Mouse (Mus musculus) ES-Bruce4 (cell line): ENCODE data around the gene Zscan2.

Experiments used
- CTCF ChIP-seq: IDR thresholded peaks from one replicate; pipeline ENCODE4 v1.8.1; 2011; ENCODE audit warnings: low read depth, low read length
- EP300 ChIP-seq: IDR thresholded peaks from 2 replicates; pipeline ENCODE4 v1.6.1; 2011; ENCODE audit warnings: low read depth, low read length; ENCODE audit not compliant: insufficient read depth
- POLR2A ChIP-seq: IDR thresholded peaks from one replicate; pipeline ENCODE4 v1.8.1; 2011; ENCODE audit warnings: low read length; ENCODE audit not compliant: insufficient read depth

GRCm38 (mm10) chr7:80843910-80844640 lies 16.6 kb upstream of the Zscan2 start:
- TF ChIP-seq CTCF (no peak), POLR2A (no peak), EP300 (peak; percentile 37; the same call in 1 of the 2 replicates)
